8 mouse cellular contexts compared by ENCODE assay signal in genomic region chr11:61022550-61023391, GRCm38 (mm10). TPM values are rescaled to one million over a fixed set of nuclear protein-coding genes. Genes with fewer than 3 reads are reported as not detected.
DNase-seq lines count a peak whose midpoint lies in the region; ATAC-seq and TF ChIP-seq lines count a peak whose summit lies in the region.

Gene Kcnj12, plus strand, starts transcription at chr11:61022564.

- ATAC-seq in forebrain, postnatal 0 days, result peak; percentile 68
- ATAC-seq in hindbrain, embryonic 15.5 days (ENCODE audit: low FRiP score, low read depth), result no peak
- 0 out of 2 replicates have a peak, but pooled peaks have one; percentile 21 for ATAC-seq in midbrain, postnatal 0 days (ENCODE audit: low FRiP score)

- no peak for DNase-seq in kidney, adult 2 months
- DNase-seq in kidney, adult 11 months, result no peak
- DNase-seq in WW6 (ENCODE audit: low read depth, low spot score), result peak; percentile 24
- DNase-seq in forebrain, postnatal 0 days, result peak; percentile 31
- no peak for DNase-seq in midbrain, postnatal 0 days (ENCODE audit: low spot score)
- DNase-seq in thymus, adult 2 months, result no peak
- DNase-seq in right cerebral cortex, adult 18-20 months, result no peak

- peak within 1 kb of the TSS; percentile 78 for H3K4me2 ChIP-seq in forebrain, postnatal 0 days (ENCODE audit: low read depth)
- H3K4me2 ChIP-seq in hindbrain, embryonic 15.5 days, result peak within 1 kb of the TSS; percentile 84
- peak within 1 kb of the TSS; percentile 65 for H3K4me2 ChIP-seq in midbrain, postnatal 0 days (ENCODE audit: low read depth, low read length, poor library complexity, severe bottlenecking)

- TF ChIP-seq POLR2A in kidney, adult 2 months (IDR thresholded peaks at IDR 0.05; ENCODE audit: low read depth, low read length), result no peak
- no peak for TF ChIP-seq POLR2A in thymus, adult 2 months (IDR thresholded peaks at IDR 0.05; ENCODE audit: control insufficient read depth, extremely low read depth, insufficient read depth, low read length, poor library complexity)

- H3K9ac ChIP-seq in forebrain, postnatal 0 days, result peak within 1 kb of the TSS; percentile 52
- peak within 1 kb of the TSS; percentile 47 for H3K9ac ChIP-seq in hindbrain, embryonic 15.5 days
- H3K9ac ChIP-seq in midbrain, postnatal 0 days (replicated peaks; ENCODE audit: low read length, poor library complexity, severe bottlenecking), result peak within 1 kb of the TSS; percentile 52

- no peak within 1 kb of the TSS for H3K27ac ChIP-seq in kidney, adult 2 months (ENCODE audit: insufficient read depth, low read depth, low read length)
- no peak within 1 kb of the TSS; the same call in 1 of the 2 replicates for H3K27ac ChIP-seq in forebrain, postnatal 0 days (ENCODE audit: low read depth, low read length)
- peak within 1 kb of the TSS; percentile 61 for H3K27ac ChIP-seq in hindbrain, embryonic 15.5 days (replicated peaks)
- 0 out of 2 replicates have a peak within 1 kb of the TSS, but pooled peaks have one; percentile 32 for H3K27ac ChIP-seq in midbrain, postnatal 0 days (ENCODE audit: low read depth, low read length)
- no peak within 1 kb of the TSS for H3K27ac ChIP-seq in thymus, adult 2 months (ENCODE audit: control insufficient read depth, insufficient read depth, low read length)

- no peaks in the 10 kb centered on the region for H3K9me3 ChIP-seq in forebrain, postnatal 0 days (ENCODE audit: low read length)
- H3K9me3 ChIP-seq in hindbrain, embryonic 15.5 days, result no peaks in the 10 kb centered on the region
- no peaks in the 10 kb centered on the region for H3K9me3 ChIP-seq in midbrain, postnatal 0 days (ENCODE audit: low read length)

- H3K4me1 ChIP-seq in kidney, adult 2 months (ENCODE audit: control insufficient read depth, insufficient read depth, low read length), result peaks cover 4% of the 10 kb centered on the region; the same call in 1 of the 2 replicates
- H3K4me1 ChIP-seq in forebrain, postnatal 0 days (ENCODE audit: insufficient read depth), result peaks cover 6% of the 10 kb centered on the region; the same call in 1 of the 2 replicates
- H3K4me1 ChIP-seq in hindbrain, embryonic 15.5 days (replicated peaks), result peaks cover 54% of the 10 kb centered on the region
- 0 out of 2 replicates have a peak, but pooled peaks cover 1% of the 10 kb centered on the region for H3K4me1 ChIP-seq in midbrain, postnatal 0 days (ENCODE audit: insufficient read depth, low read length)
- no peaks in the 10 kb centered on the region for H3K4me1 ChIP-seq in thymus, adult 2 months (replicated peaks; ENCODE audit: control insufficient read depth, insufficient read depth, low read length)

- 2% methylated on average over 81 of the region's 81 CpGs for WGBS in kidney, adult 2 months
- under 1% methylated on average over 75 of the region's 81 CpGs for WGBS in forebrain, postnatal 0 days
- WGBS in hindbrain, embryonic 15.5 days, result under 1% methylated on average over 77 of the region's 81 CpGs
- 1% methylated on average over 70 of the region's 81 CpGs for WGBS in midbrain, postnatal 0 days
- 4% methylated on average over 64 of the region's 81 CpGs for WGBS in thymus, adult 2 months

- no peak for TF ChIP-seq CTCF in kidney, adult 2 months (conservative IDR thresholded peaks at IDR 0.05; ENCODE audit: insufficient read depth, insufficient read length, low read depth, low read length)
- TF ChIP-seq CTCF in forebrain, postnatal 0 days (IDR thresholded peaks at IDR 0.05; ENCODE audit: low read depth), result no peak; the same call in 1 of the 2 replicates
- no peak for TF ChIP-seq CTCF in midbrain, postnatal 0 days (IDR thresholded peaks at IDR 0.05)
- no peak for TF ChIP-seq CTCF in thymus, adult 2 months (IDR thresholded peaks at IDR 0.05; ENCODE audit: borderline replicate concordance, control insufficient read depth, extremely low read depth, insufficient read depth, low read length, poor library complexity)

- no peaks in the 10 kb centered on the region for H3K36me3 ChIP-seq in kidney, adult 2 months (ENCODE audit: control insufficient read depth, insufficient read depth, low read length)
- H3K36me3 ChIP-seq in forebrain, postnatal 0 days (ENCODE audit: insufficient read depth), result no peaks in the 10 kb centered on the region
- H3K36me3 ChIP-seq in hindbrain, embryonic 15.5 days, result no peaks in the 10 kb centered on the region
- H3K36me3 ChIP-seq in midbrain, postnatal 0 days (ENCODE audit: insufficient read depth, low read length), result no peaks in the 10 kb centered on the region
- H3K36me3 ChIP-seq in thymus, adult 2 months (ENCODE audit: control insufficient read depth, insufficient read depth, low read length), result no peaks in the 10 kb centered on the region

- peak within 1 kb of the TSS; percentile 34 for H3K4me3 ChIP-seq in kidney, adult 2 months (ENCODE audit: insufficient read depth, low read depth, low read length)
- peak within 1 kb of the TSS; percentile 59 for H3K4me3 ChIP-seq in forebrain, postnatal 0 days (ENCODE audit: low read depth, low read length)
- H3K4me3 ChIP-seq in hindbrain, embryonic 15.5 days, result peak within 1 kb of the TSS; percentile 75
- peak within 1 kb of the TSS; percentile 73 for H3K4me3 ChIP-seq in midbrain, postnatal 0 days (ENCODE audit: low read depth, low read length)
- H3K4me3 ChIP-seq in thymus, adult 2 months (ENCODE audit: control insufficient read depth, insufficient read depth, low read length), result no peak within 1 kb of the TSS

- no peaks in the 10 kb centered on the region for H3K27me3 ChIP-seq in kidney, adult 2 months (replicated peaks; ENCODE audit: control insufficient read depth, insufficient read depth, low read length)
- H3K27me3 ChIP-seq in forebrain, postnatal 0 days (ENCODE audit: insufficient read depth, low read length), result peaks cover 13% of the 10 kb centered on the region
- peaks cover 30% of the 10 kb centered on the region for H3K27me3 ChIP-seq in hindbrain, embryonic 15.5 days
- peaks cover 18% of the 10 kb centered on the region for H3K27me3 ChIP-seq in midbrain, postnatal 0 days (ENCODE audit: insufficient read depth, low read length)
- H3K27me3 ChIP-seq in thymus, adult 2 months (ENCODE audit: control insufficient read depth, insufficient read depth, low read length), result no peaks in the 10 kb centered on the region; the same call in 1 of the 2 replicates

RNA-seq across cellular contexts. Expression of gene Kcnj12, which starts in this region (rescaled TPM):
- polyA plus RNA-seq in kidney, adult 2 months (2012; rRNA removed), result 4.6 and 5.7 TPM in 2 replicates
- total RNA-seq in forebrain, postnatal 0 days (2014; rRNA removed), result 7.3 and 8.8 TPM in 2 replicates
- 1.7 and 3.1 TPM in 2 replicates for polyA plus RNA-seq in forebrain, postnatal 0 days (2015; fragmentation: Nextera tagmentation; extraction: Ambion mirVana)
- 4.9 and 5.2 TPM in 2 replicates for polyA plus RNA-seq in hindbrain, embryonic 15.5 days (2015; fragmentation: Nextera tagmentation; extraction: Ambion mirVana)
- total RNA-seq in midbrain, postnatal 0 days (2014; rRNA removed), result 20.5 and 23.6 TPM in 2 replicates
- polyA plus RNA-seq in midbrain, postnatal 0 days (2015; fragmentation: Nextera tagmentation; extraction: Ambion mirVana), result 3.1 and 3.2 TPM in 2 replicates
- polyA plus RNA-seq in thymus, adult 2 months (2012; rRNA removed), result 0.51 and 1.8 TPM in 2 replicates

Comparison
In these comparisons a context has a peak if more than half of its experiments do, and no peak if none do; other contexts are left out.
1. DNase-seq: peak in WW6 (single experiment) and forebrain, postnatal 0 days (single experiment); none in kidney, adult 2 months (single experiment), kidney, adult 11 months (single experiment), midbrain, postnatal 0 days (single experiment), thymus, adult 2 months (single experiment) and right cerebral cortex, adult 18-20 months (single experiment).
2. H3K27ac ChIP-seq: peak in hindbrain, embryonic 15.5 days (single experiment) and midbrain, postnatal 0 days (single experiment); none in kidney, adult 2 months (single experiment), forebrain, postnatal 0 days (single experiment) and thymus, adult 2 months (single experiment).
3. Peak in every context shown above with its lines, with median percentiles within 50 percentile points of each other: H3K4me2 ChIP-seq and H3K9ac ChIP-seq.